Mouse (Mus musculus): Measurements from ENCODE around the gene Pi16. TPM values are rescaled to one million over a fixed set of nuclear protein-coding genes. Genes with fewer than 3 reads are reported as not detected.
A peak's percentile ranks its signal among the peaks of the same experiment; 100 is the strongest.

Pi16 gene
- polyA plus RNA-seq, 1 experiment from 2014 or later, result 0.36 TPM

GRCm38 (mm10) chr17:29365105-29365621 lies 47.7 kb downstream of the Pi16 start:
- Histone ChIP-seq H3K9me3 (ENCODE audit: control insufficient read depth, low read length) (no peaks in the 10 kb centered on the region), H3K9ac (ENCODE audit: low read length) (no peak overlapping the region), H3K27me3 (ENCODE audit: control insufficient read depth, insufficient read depth, low read length) (no peaks in the 10 kb centered on the region), H3K4me3 (ENCODE audit: low read depth, low read length) (no peak overlapping the region), H3K4me1 (ENCODE audit: control insufficient read depth, insufficient read depth, low read length) (no peaks in the 10 kb centered on the region), H3K4me2 (ENCODE audit: low read depth) (no peak overlapping the region), H3K36me3 (ENCODE audit: control insufficient read depth, insufficient read depth, low read length) (no peaks in the 10 kb centered on the region), H3K27ac (ENCODE audit: low read depth, low read length) (no peak overlapping the region)
- DNase-seq (ENCODE audit: low spot score) (no peak), ATAC-seq (ENCODE audit: insufficient read depth, low FRiP score, low TSS enrichment) (no peak)
- 89% methylated on average over 13 of the region's 13 CpGs for WGBS

GRCm38 (mm10) chr17:29368726-29369125 lies 51.2 kb downstream of the Pi16 start:
- Histone ChIP-seq H3K9me3 (ENCODE audit: control insufficient read depth, low read length) (no peaks in the 10 kb centered on the region), H3K4me3 (ENCODE audit: low read depth, low read length) (no peak overlapping the region), H3K4me2 (ENCODE audit: low read depth) (no peak overlapping the region), H3K9ac (ENCODE audit: low read length) (no peak overlapping the region), H3K36me3 (ENCODE audit: control insufficient read depth, insufficient read depth, low read length) (no peaks in the 10 kb centered on the region), H3K27ac (ENCODE audit: low read depth, low read length) (no peak overlapping the region), H3K4me1 (ENCODE audit: control insufficient read depth, insufficient read depth, low read length) (no peaks in the 10 kb centered on the region), H3K27me3 (ENCODE audit: control insufficient read depth, insufficient read depth, low read length) (no peaks in the 10 kb centered on the region)
- DNase-seq (ENCODE audit: low spot score), result no peak
- no peak for ATAC-seq (ENCODE audit: insufficient read depth, low FRiP score, low TSS enrichment)
- 9% methylated on average over 7 of the region's 7 CpGs for WGBS

- peak; percentile 91 for DNase-seq (ENCODE audit: low spot score)
- Histone ChIP-seq H3K36me3 (ENCODE audit: control insufficient read depth, insufficient read depth, low read length) (no peaks in the 10 kb centered on the region), H3K27me3 (ENCODE audit: control insufficient read depth, insufficient read depth, low read length) (no peaks in the 10 kb centered on the region), H3K4me1 (ENCODE audit: control insufficient read depth, insufficient read depth, low read length) (no peaks in the 10 kb centered on the region), H3K9ac (ENCODE audit: low read length) (no peak overlapping the region), H3K4me2 (ENCODE audit: low read depth) (no peak overlapping the region), H3K4me3 (ENCODE audit: low read depth, low read length) (no peak overlapping the region), H3K9me3 (ENCODE audit: control insufficient read depth, low read length) (no peaks in the 10 kb centered on the region), H3K27ac (ENCODE audit: low read depth, low read length) (no peak overlapping the region)
- WGBS, result 3% methylated on average over 5 of the region's 5 CpGs
- ATAC-seq (ENCODE audit: insufficient read depth, low FRiP score, low TSS enrichment), result no peak
Measured at GRCm38 (mm10) chr17:29370984-29371723, 53.7 kb downstream of the Pi16 start.

- H3K4me1 ChIP-seq (ENCODE audit: control insufficient read depth, insufficient read depth, low read length), result no peaks in the 10 kb centered on the region
- DNase-seq (ENCODE audit: low spot score), result no peak
- H3K4me3 ChIP-seq (ENCODE audit: low read depth, low read length), result no peak overlapping the region
- 86% methylated on average over 10 of the region's 10 CpGs for WGBS
- no peaks in the 10 kb centered on the region for H3K9me3 ChIP-seq (ENCODE audit: control insufficient read depth, low read length)
- no peak overlapping the region for H3K4me2 ChIP-seq (ENCODE audit: low read depth)
- no peak overlapping the region for H3K27ac ChIP-seq (ENCODE audit: low read depth, low read length)
- no peaks in the 10 kb centered on the region for H3K36me3 ChIP-seq (ENCODE audit: control insufficient read depth, insufficient read depth, low read length)
- H3K9ac ChIP-seq (ENCODE audit: low read length), result no peak overlapping the region
- ATAC-seq (ENCODE audit: insufficient read depth, low FRiP score, low TSS enrichment), result no peak
- H3K27me3 ChIP-seq (ENCODE audit: control insufficient read depth, insufficient read depth, low read length), result no peaks in the 10 kb centered on the region
Measured at GRCm38 (mm10) chr17:29375871-29376270, 58.4 kb downstream of the Pi16 start.

GRCm38 (mm10) chr17:29378056-29378455 lies 60.6 kb downstream of the Pi16 start:
- WGBS, result 70% methylated on average over 8 of the region's 8 CpGs
- no peak overlapping the region for H3K4me2 ChIP-seq (ENCODE audit: low read depth)
- H3K9me3 ChIP-seq (ENCODE audit: control insufficient read depth, low read length), result no peaks in the 10 kb centered on the region
- no peak overlapping the region for H3K27ac ChIP-seq (ENCODE audit: low read depth, low read length)
- no peaks in the 10 kb centered on the region for H3K4me1 ChIP-seq (ENCODE audit: control insufficient read depth, insufficient read depth, low read length)
- ATAC-seq (ENCODE audit: insufficient read depth, low FRiP score, low TSS enrichment), result no peak
- H3K4me3 ChIP-seq (ENCODE audit: low read depth, low read length), result no peak overlapping the region
- H3K27me3 ChIP-seq (ENCODE audit: control insufficient read depth, insufficient read depth, low read length), result no peaks in the 10 kb centered on the region
- H3K36me3 ChIP-seq (ENCODE audit: control insufficient read depth, insufficient read depth, low read length), result no peaks in the 10 kb centered on the region
- no peak for DNase-seq (ENCODE audit: low spot score)
- no peak overlapping the region for H3K9ac ChIP-seq (ENCODE audit: low read length)

Other genes with a start within 250 kb of the Pi16 start
- 35.0 and 45.3 TPM in 2 replicates for gene Cdkn1a, start 226.7 kb upstream of the Pi16 start, polyA plus RNA-seq (2014; fragmentation: Nextera tagmentation; extraction: Ambion mirVana)
- gene Rab44, start 203.5 kb upstream of the Pi16 start, polyA plus RNA-seq (2014; fragmentation: Nextera tagmentation; extraction: Ambion mirVana), result 0.39 and 0.44 TPM in 2 replicates
- 3.3 and 4.4 TPM in 2 replicates for gene Cpne5, start 79.5 kb upstream of the Pi16 start, polyA plus RNA-seq (2014; fragmentation: Nextera tagmentation; extraction: Ambion mirVana)
- 152 and 165 TPM in 2 replicates for gene Ppil1, start 53.5 kb upstream of the Pi16 start, polyA plus RNA-seq (2014; fragmentation: Nextera tagmentation; extraction: Ambion mirVana)
- gene BC004004, start 48.9 kb upstream of the Pi16 start, polyA plus RNA-seq (2014; fragmentation: Nextera tagmentation; extraction: Ambion mirVana), result 62.2 and 69.4 TPM in 2 replicates
- gene Mtch1, start 30.3 kb downstream of the Pi16 start, polyA plus RNA-seq (2014; fragmentation: Nextera tagmentation; extraction: Ambion mirVana), result 402 and 441 TPM in 2 replicates
- 2.8 and 3.5 TPM in 2 replicates for gene Fgd2, start 43.2 kb downstream of the Pi16 start, polyA plus RNA-seq (2014; fragmentation: Nextera tagmentation; extraction: Ambion mirVana)
- 23.1 and 24.3 TPM in 2 replicates for gene Pim1, start 173.1 kb downstream of the Pi16 start, polyA plus RNA-seq (2014; fragmentation: Nextera tagmentation; extraction: Ambion mirVana)
- gene Gm17657, start 232.0 kb downstream of the Pi16 start, polyA plus RNA-seq (2014; fragmentation: Nextera tagmentation; extraction: Ambion mirVana), result not detected in 2 replicates
- gene Tbc1d22b, start 232.1 kb downstream of the Pi16 start, polyA plus RNA-seq (2014; fragmentation: Nextera tagmentation; extraction: Ambion mirVana), result 19.9 and 22.1 TPM in 2 replicates
- gene Tmem217, start 234.7 kb downstream of the Pi16 start, polyA plus RNA-seq (2014; fragmentation: Nextera tagmentation; extraction: Ambion mirVana), result 0.35 and 0.45 TPM in 2 replicates

Data from neural tube, embryonic 11.5 days (tissue).